Mouse (Mus musculus) midbrain, embryonic 13.5 days (tissue): ENCODE data around the gene Mis12. TPM values are rescaled to one million over a fixed set of nuclear protein-coding genes. Genes with fewer than 3 reads are reported as not detected.
A peak's percentile ranks its signal among the peaks of the same experiment; 100 is the strongest.

Source experiments
- ATAC-seq: fragments of 200-750 bp; cut with Nextera tagmentation; 2 replicates; pipeline ENCODE4 v1.8.0; 2017; ENCODE audit warnings: mild to moderate bottlenecking, moderate TSS enrichment, moderate library complexity
- H3K27ac ChIP-seq: fragments of 300-500 bp; sonication (generic); 2 replicates; pipeline ENCODE4 v1.5.1; 2015; ENCODE audit warnings: inconsistent platforms, mild to moderate bottlenecking, moderate library complexity
- H3K27me3 ChIP-seq: fragments of 300-500 bp; sonication (generic); 2 replicates; pipeline ENCODE4 v1.6.1; 2015; ENCODE audit warnings: mild to moderate bottlenecking, inconsistent platforms
- H3K36me3 ChIP-seq: fragments of 300-500 bp; sonication (generic); 2 replicates; pipeline ENCODE4 v1.6.1; 2015; ENCODE audit warnings: mild to moderate bottlenecking, inconsistent platforms
- H3K4me1 ChIP-seq: fragments of 300-500 bp; sonication (generic); replicated peaks from 2 replicates; pipeline ENCODE4 v1.6.1; 2015; ENCODE audit warnings: inconsistent platforms
- H3K4me2 ChIP-seq: fragments of 300-500 bp; sonication (generic); replicated peaks from 2 replicates; pipeline ENCODE4 v1.6.1; 2015; ENCODE audit warnings: moderate library complexity, mild to moderate bottlenecking, inconsistent platforms
- H3K4me3 ChIP-seq: fragments of 300-500 bp; sonication (generic); replicated peaks from 2 replicates; pipeline ENCODE4 v1.5.1; 2015; ENCODE audit warnings: mild to moderate bottlenecking, inconsistent platforms
- H3K9ac ChIP-seq: fragments of 300-500 bp; sonication (generic); replicated peaks from 2 replicates; pipeline ENCODE4 v1.6.1; 2015; ENCODE audit warnings: mild to moderate bottlenecking, inconsistent platforms
- H3K9me3 ChIP-seq: fragments of 300-500 bp; sonication (generic); 2 replicates; pipeline ENCODE4 v1.6.1; 2016; ENCODE audit warnings: mild to moderate bottlenecking, inconsistent platforms
- WGBS: fragments of 180-500 bp; shearing (Covaris S2); methylation state at CpG from one replicate; pipeline ENCODE4 v1.1.7; 2015; 5-methylcytosine and 5-hydroxymethylcytosine counted together
- polyA plus RNA-seq: library from polyadenylated mRNA; unstranded; fragments of >200 nt; fragmentation: Nextera tagmentation; extraction: Ambion mirVana; gene quantifications from 2 replicates; pipeline ENCODE4 v1.2.1, GENCODE M21; 2015

Gene Mis12
- polyA plus RNA-seq, 1 experiment from 2014 or later, result 46.1 TPM

- no peaks in the 10 kb centered on the region for H3K27me3 ChIP-seq
- H3K36me3 ChIP-seq, result peaks cover 37% of the 10 kb centered on the region
- 86% methylated on average over 3 of the region's 3 CpGs for WGBS
- peaks cover 26% of the 10 kb centered on the region for H3K4me1 ChIP-seq
- H3K4me3 ChIP-seq, result no peak overlapping the region
- no peaks in the 10 kb centered on the region for H3K9me3 ChIP-seq
- no peak for ATAC-seq
- no peak overlapping the region for H3K9ac ChIP-seq
- no peak overlapping the region for H3K4me2 ChIP-seq
- no peak overlapping the region for H3K27ac ChIP-seq
These were observed 8.9 kb downstream of the Mis12 start for GRCm38 (mm10) chr11:71028280-71028679.

GRCm38 (mm10) chr11:71029403-71030118 lies 10.2 kb downstream of the Mis12 start:
- Histone ChIP-seq H3K9ac (no peak overlapping the region), H3K9me3 (no peaks in the 10 kb centered on the region), H3K27me3 (no peaks in the 10 kb centered on the region), H3K27ac (no peak overlapping the region), H3K4me2 (no peak overlapping the region), H3K36me3 (peaks cover 36% of the 10 kb centered on the region), H3K4me1 (peaks cover 35% of the 10 kb centered on the region), H3K4me3 (no peak overlapping the region)
- no peak for ATAC-seq
- WGBS, result 76% methylated on average over 3 of the region's 3 CpGs

- peak overlapping the region; percentile 72 for H3K4me3 ChIP-seq
- peaks cover 12% of the 10 kb centered on the region for H3K36me3 ChIP-seq
- H3K27ac ChIP-seq, result peak overlapping the region; percentile 98
- H3K4me2 ChIP-seq, result peak overlapping the region; percentile 77
- ATAC-seq, result no peak
- H3K4me1 ChIP-seq, result peaks cover 35% of the 10 kb centered on the region
- no peaks in the 10 kb centered on the region for H3K9me3 ChIP-seq
- no peaks in the 10 kb centered on the region for H3K27me3 ChIP-seq
- WGBS, result 54% methylated on average over 7 of the region's 7 CpGs
- peak overlapping the region; percentile 97 for H3K9ac ChIP-seq
These were observed 12.7 kb downstream of the Mis12 start for GRCm38 (mm10) chr11:71032070-71032469.

GRCm38 (mm10) chr11:71032491-71033162 lies 13.2 kb downstream of the Mis12 start:
- peak overlapping the region; percentile 72 for H3K4me3 ChIP-seq
- no peaks in the 10 kb centered on the region for H3K9me3 ChIP-seq
- peak overlapping the region; percentile 77 for H3K4me2 ChIP-seq
- WGBS, result 2% methylated on average over 26 of the region's 26 CpGs
- peak overlapping the region; percentile 97 for H3K9ac ChIP-seq
- H3K27me3 ChIP-seq, result no peaks in the 10 kb centered on the region
- H3K4me1 ChIP-seq, result peaks cover 35% of the 10 kb centered on the region
- ATAC-seq, result peak; percentile 16
- peaks cover 7% of the 10 kb centered on the region for H3K36me3 ChIP-seq
- peak overlapping the region; percentile 98 for H3K27ac ChIP-seq

GRCm38 (mm10) chr11:71033163-71033761 lies 13.9 kb downstream of the Mis12 start, which contains the start of gene 6330403K07Rik:
TSS of gene 6330403K07Rik (minus strand) at chr11:71033513.
- H3K9ac ChIP-seq, result peak within 1 kb of the TSS; percentile 97
- WGBS, result under 1% methylated on average over 29 of the region's 31 CpGs
- H3K9me3 ChIP-seq, result no peaks in the 10 kb centered on the region
- H3K4me1 ChIP-seq, result peaks cover 35% of the 10 kb centered on the region
- H3K4me2 ChIP-seq, result peak within 1 kb of the TSS; percentile 77
- peaks cover under 1% of the 10 kb centered on the region for H3K36me3 ChIP-seq
- H3K27ac ChIP-seq, result peak within 1 kb of the TSS; percentile 98
- peak; percentile 98 for ATAC-seq
- H3K27me3 ChIP-seq, result no peaks in the 10 kb centered on the region
- H3K4me3 ChIP-seq, result peak within 1 kb of the TSS; percentile 72

- H3K27ac ChIP-seq, result no peak overlapping the region
- H3K4me1 ChIP-seq, result no peaks in the 10 kb centered on the region
- no peak overlapping the region for H3K4me3 ChIP-seq
- H3K36me3 ChIP-seq, result no peaks in the 10 kb centered on the region
- 99% methylated on average over 5 of the region's 5 CpGs for WGBS
- H3K9me3 ChIP-seq, result no peaks in the 10 kb centered on the region
- ATAC-seq, result no peak
- no peak overlapping the region for H3K9ac ChIP-seq
- H3K4me2 ChIP-seq, result no peak overlapping the region
- H3K27me3 ChIP-seq, result no peaks in the 10 kb centered on the region
These were observed 20.3 kb downstream of the Mis12 start for GRCm38 (mm10) chr11:71039526-71040298.

- H3K9ac ChIP-seq, result no peak overlapping the region
- no peaks in the 10 kb centered on the region for H3K9me3 ChIP-seq
- H3K4me2 ChIP-seq, result no peak overlapping the region
- no peaks in the 10 kb centered on the region for H3K4me1 ChIP-seq
- no peaks in the 10 kb centered on the region for H3K36me3 ChIP-seq
- no peak overlapping the region for H3K4me3 ChIP-seq
- no peak overlapping the region for H3K27ac ChIP-seq
- ATAC-seq, result 0 out of 2 replicates have a peak, but pooled peaks have one; percentile 30
- WGBS, result 0% methylated on average over 1 of the region's 1 CpGs
- no peaks in the 10 kb centered on the region for H3K27me3 ChIP-seq
These were observed 33.1 kb downstream of the Mis12 start for GRCm38 (mm10) chr11:71052554-71052953.

GRCm38 (mm10) chr11:71076342-71076741 lies 56.9 kb downstream of the Mis12 start:
- Histone ChIP-seq H3K27me3 (no peaks in the 10 kb centered on the region), H3K4me3 (no peak overlapping the region), H3K9me3 (peaks cover 6% of the 10 kb centered on the region; the same call in 1 of the 2 replicates), H3K36me3 (no peaks in the 10 kb centered on the region), H3K27ac (no peak overlapping the region), H3K4me2 (no peak overlapping the region), H3K4me1 (no peaks in the 10 kb centered on the region), H3K9ac (no peak overlapping the region)
- WGBS, result 74% methylated on average over 1 of the region's 1 CpGs
- no peak for ATAC-seq

Other genes with a start within 250 kb of the Mis12 start
- gene Scimp, start 207.0 kb upstream of the Mis12 start, polyA plus RNA-seq, result 0.19 TPM in 1 of 2 replicates, not detected in the other
- 74.0 and 77.2 TPM in 2 replicates for gene Rabep1, start 174.8 kb upstream of the Mis12 start, polyA plus RNA-seq
- 143 and 149 TPM in 2 replicates for gene Nup88, start 49.6 kb upstream of the Mis12 start, polyA plus RNA-seq
- gene Rpain, start 49.4 kb upstream of the Mis12 start, polyA plus RNA-seq, result 75.1 and 76.6 TPM in 2 replicates
- 192 and 194 TPM in 2 replicates for gene C1qbp, start 36.6 kb upstream of the Mis12 start, polyA plus RNA-seq
- 13.8 and 15.8 TPM in 2 replicates for gene Dhx33, start 15.2 kb upstream of the Mis12 start, polyA plus RNA-seq
- gene Derl2, start 230 bp downstream of the Mis12 start, polyA plus RNA-seq, result 36.2 and 37.9 TPM in 2 replicates
- 607 and 620 TPM in 2 replicates for gene 6330403K07Rik, start 13.9 kb downstream of the Mis12 start, polyA plus RNA-seq
- 0.05 and 0.09 TPM in 2 replicates for gene Nlrp1a, start 125.1 kb downstream of the Mis12 start, polyA plus RNA-seq
- 0.05 TPM in 1 of 2 replicates, not detected in the other for gene Nlrp1b, start 211.1 kb downstream of the Mis12 start, polyA plus RNA-seq